Mouse (Mus musculus) left cerebral cortex, postnatal 14 days (tissue): ENCODE results near the gene Bpi. TPM values are rescaled to one million over a fixed set of nuclear protein-coding genes. Genes with fewer than 3 reads are reported as not detected.

Experiments
- DNase-seq, 2 experiments: peaks; one replicate each; pipeline ENCODE4 v3.0.0; 2021 to 2022; ENCODE audit warnings: low spot score in 2 of 2, mixed read lengths in 1 of 2
- intact Hi-C: fragments of 180-260 bp; cut with DNase I; formaldehyde crosslinking; loops from one replicate; pipeline ENCODE4 v1.15.1; 2025
- total RNA-seq, 2 experiments: library from RNA; stranded (reverse); gene quantifications; 2 replicates each; pipeline ENCODE4 v1.2.3; 2021

Gene Bpi
- total RNA-seq, 2 experiments from 2014 or later, result not detected

- intact Hi-C loops, result no loop called here
- no peak for DNase-seq
Measured at GRCm38 (mm10) chr2:158238101-158238500, 19.8 kb upstream of the Bpi start.

GRCm38 (mm10) chr2:158241126-158241738 lies 16.7 kb upstream of the Bpi start:
- intact Hi-C loops, result no loop called here
- no peak for DNase-seq

GRCm38 (mm10) chr2:158242170-158242896 lies 15.6 kb upstream of the Bpi start:
- DNase-seq, result peak; percentile 45 to 58

DNA sequence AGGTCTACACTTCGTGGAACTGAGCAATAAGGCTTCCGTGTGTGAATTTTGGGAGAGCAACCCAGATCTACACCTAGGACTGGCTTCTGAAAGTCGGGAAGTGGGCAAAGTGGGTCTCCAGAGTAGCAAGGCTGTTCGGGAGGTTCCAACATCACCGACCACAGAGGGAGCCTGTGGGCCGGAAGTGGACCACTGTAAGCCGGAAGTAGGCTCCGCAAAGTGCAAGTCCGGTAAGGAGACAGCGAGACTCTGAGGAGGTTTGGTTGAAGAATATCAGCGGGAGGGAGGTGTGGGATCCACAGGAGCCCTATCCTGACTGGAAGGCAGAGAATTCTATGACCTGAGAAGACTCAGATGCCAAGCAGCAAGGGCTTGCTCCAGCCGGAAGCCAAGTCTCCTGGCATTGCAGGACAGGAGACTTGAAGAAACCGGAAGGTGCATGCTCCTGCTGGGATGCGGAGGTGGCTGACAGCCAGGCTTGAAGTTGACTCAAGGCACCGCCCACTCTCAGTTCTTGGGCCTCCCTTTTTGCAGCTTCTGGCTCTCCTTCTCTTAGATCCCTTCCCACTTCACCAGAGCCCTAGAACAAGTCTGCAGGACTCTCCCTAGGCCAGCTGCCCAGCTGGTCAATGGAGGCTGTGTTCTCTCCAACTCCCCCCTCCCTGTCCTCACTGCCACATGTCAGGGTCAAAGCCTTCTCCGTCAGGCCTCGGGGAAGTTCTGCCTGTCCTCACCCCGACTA lies 14.6 kb upstream of the Bpi start:
- intact Hi-C loops, result no loop called here
- peak; percentile 48 to 61 for DNase-seq

More at GRCm38 (mm10) chr2:158242170-158242896, 15.6 kb upstream of the Bpi start:
- intact Hi-C loops, result no loop called here

GRCm38 (mm10) chr2:158245072-158245817 lies 12.6 kb upstream of the Bpi start:
- intact Hi-C loops, result no loop called here
- no peak for DNase-seq

GRCm38 (mm10) chr2:158247852-158248251 lies 10.0 kb upstream of the Bpi start:
- intact Hi-C loops, result no loop called here
- DNase-seq, result no peak

GRCm38 (mm10) chr2:158248318-158248717 lies 9.6 kb upstream of the Bpi start:
- intact Hi-C loops, result no loop called here
- no peak for DNase-seq

- intact Hi-C loops, result no loop called here
- no peak for DNase-seq
Measured at GRCm38 (mm10) chr2:158250558-158250957, 7.3 kb upstream of the Bpi start.

DNA sequence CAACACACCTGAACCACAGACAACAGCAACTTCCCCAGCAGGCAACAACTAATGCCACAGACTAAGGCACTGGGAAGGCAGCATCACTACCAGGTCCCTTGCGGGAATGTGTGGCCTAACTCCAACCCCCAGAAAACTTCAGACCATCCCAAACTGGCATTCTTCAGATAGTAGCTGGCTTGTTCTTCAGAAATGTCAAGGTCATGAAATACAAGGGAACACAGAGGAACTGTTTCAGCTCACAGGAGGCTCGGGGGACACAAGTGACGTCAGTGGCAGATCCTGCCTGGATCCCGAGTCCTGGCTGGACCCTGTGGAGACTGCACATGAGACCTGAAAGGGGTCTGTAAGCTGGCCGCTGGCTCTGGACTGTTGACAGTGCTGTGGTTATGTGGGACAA lies 4.1 kb upstream of the Bpi start:
- intact Hi-C loops, result no loop called here
- DNase-seq, result no peak

DNA sequence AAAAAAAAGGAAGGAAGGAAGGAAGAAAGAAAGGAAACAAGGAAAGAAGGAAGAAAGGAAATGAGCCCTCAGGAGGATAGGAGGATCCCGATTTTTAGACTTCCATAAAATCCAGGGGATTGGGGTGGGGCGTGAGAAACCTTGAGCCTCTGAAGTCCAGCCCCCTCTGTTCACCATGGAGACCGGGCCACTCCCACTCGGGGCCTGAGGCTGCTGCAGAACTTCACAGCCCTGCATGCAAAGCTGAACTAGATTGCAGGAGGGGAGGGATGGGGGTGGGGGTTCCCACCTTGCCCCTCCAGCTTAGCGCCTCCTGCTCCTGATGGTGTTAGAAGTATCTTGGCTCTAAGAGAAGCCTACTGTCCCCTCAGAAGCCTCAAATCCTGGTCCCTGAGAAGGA lies 1.0 kb upstream of the Bpi start:
- no peak for DNase-seq
- intact Hi-C loops, result loop anchor here (5.0 kb wide), 2 partner anchors 35 to 50 kb away; no protein-coding TSS in a partner anchor

DNA sequence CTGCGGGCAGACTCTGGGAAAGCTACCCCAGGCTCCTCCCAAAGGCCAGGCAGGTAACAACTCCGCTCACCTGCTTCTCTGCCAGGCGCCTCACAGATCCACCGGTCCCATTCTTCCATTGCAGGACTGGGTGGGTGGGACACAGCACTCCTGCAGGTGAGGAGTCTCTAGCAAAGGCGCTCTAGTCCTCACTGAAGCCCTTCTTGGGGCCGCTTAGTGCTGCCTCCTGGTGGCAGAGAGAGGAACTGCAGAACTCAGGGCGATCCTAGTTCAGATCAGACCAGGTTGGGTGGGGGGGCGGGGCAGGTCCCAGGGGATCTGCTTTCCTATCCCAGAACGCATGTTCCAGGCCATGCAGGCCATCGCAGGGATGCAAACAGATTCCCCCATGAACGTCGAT lies 887 bp downstream of the Bpi start:
- intact Hi-C loops, result loop anchor here (5.0 kb wide), 2 partner anchors 36 to 51 kb away; no protein-coding TSS in a partner anchor
- peak in 1 of 2 experiments; percentile 58 for DNase-seq

GRCm38 (mm10) chr2:158259498-158259897 lies 1.6 kb downstream of the Bpi start:
- no peak for DNase-seq

DNA sequence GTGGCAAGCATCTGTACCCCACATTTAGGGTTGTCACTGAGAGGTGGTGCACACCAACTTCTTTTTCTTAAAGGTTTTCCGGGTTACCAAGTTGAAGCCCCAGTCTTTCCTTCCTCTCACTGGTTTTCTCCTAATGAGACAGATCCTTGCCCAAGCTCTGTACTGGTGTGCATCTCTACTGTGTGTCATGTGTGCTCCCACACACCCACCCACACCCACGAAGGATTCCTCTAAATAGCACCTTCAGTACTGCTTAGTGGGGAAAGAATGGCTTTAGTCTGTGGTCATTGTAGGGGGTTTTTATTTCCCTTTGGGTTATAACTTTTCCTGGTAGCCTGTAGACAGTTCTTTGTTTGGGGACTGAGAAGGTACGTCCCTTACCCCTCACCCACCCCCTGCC lies 7.0 kb downstream of the Bpi start:
- intact Hi-C loops, result no loop called here
- DNase-seq, result no peak

More at GRCm38 (mm10) chr2:158259498-158259897, 1.6 kb downstream of the Bpi start:
- intact Hi-C loops, result loop anchor here (5.0 kb wide), 2 partner anchors 37 to 52 kb away; no protein-coding TSS in a partner anchor

DNA sequence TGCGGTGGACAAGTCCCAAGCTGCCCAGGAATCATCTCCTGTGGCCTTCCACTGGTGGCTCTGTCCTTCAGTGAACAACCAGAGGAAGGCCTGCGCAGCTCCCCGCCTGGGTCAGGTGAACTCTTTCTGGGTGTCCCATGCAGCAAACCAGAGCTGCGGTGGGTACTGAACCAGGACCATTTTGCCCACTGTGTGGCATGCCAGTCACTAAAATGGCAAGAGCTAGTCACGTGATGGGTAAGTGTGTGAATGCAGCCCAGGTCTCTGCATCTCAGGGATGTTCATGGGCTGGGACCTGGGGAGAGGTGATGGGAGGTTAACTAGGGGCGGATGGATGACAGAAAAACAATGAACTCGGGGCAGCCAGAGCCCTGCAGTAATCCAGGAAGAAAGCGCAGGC lies 12.1 kb downstream of the Bpi start:
- DNase-seq, result no peak
- intact Hi-C loops, result no loop called here

GRCm38 (mm10) chr2:158273646-158274045 lies 15.8 kb downstream of the Bpi start:
- no peak for DNase-seq
- intact Hi-C loops, result no loop called here

GRCm38 (mm10) chr2:158275349-158275748 lies 17.5 kb downstream of the Bpi start:
- intact Hi-C loops, result no loop called here
- DNase-seq, result no peak

- DNase-seq, result no peak
- intact Hi-C loops, result no loop called here
Measured at GRCm38 (mm10) chr2:158275811-158276210, 17.9 kb downstream of the Bpi start.

DNA sequence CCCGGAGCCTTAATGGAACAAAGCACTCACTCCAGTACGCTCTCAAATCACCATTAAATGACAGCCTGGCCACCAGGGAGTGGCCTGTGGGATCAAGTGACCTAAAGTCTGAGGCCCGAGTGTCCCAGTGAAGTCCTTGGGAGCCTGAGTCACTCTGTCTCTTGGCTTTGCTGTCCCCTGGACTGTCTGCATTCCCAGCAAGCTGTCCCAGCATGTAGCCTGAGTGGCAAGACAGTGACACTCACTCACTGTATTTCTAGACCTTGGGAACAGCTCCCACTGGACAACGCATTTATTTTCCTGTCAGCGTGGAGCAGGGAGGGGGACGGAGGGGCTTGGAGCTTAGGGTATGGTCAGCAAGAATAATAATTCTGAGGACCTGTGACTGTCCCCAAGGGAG lies 18.6 kb downstream of the Bpi start:
- no peak for DNase-seq
- intact Hi-C loops, result no loop called here

- no peak for DNase-seq
- intact Hi-C loops, result no loop called here
Measured at GRCm38 (mm10) chr2:158276878-158277277, 19.0 kb downstream of the Bpi start.

- DNase-seq, result no peak
- intact Hi-C loops, result loop anchor here (5.0 kb wide), 1 partner anchor 63 kb away; no protein-coding TSS in a partner anchor
Measured at GRCm38 (mm10) chr2:158279656-158280055, 21.8 kb downstream of the Bpi start.
